Mouse (Mus musculus): ENCODE measurements around the gene Txndc12. TPM values are rescaled to one million over a fixed set of nuclear protein-coding genes. Genes with fewer than 3 reads are reported as not detected.

The Txndc12 gene
- polyA plus RNA-seq, 1 experiment from 2014 or later: 52.3 TPM

DNA sequence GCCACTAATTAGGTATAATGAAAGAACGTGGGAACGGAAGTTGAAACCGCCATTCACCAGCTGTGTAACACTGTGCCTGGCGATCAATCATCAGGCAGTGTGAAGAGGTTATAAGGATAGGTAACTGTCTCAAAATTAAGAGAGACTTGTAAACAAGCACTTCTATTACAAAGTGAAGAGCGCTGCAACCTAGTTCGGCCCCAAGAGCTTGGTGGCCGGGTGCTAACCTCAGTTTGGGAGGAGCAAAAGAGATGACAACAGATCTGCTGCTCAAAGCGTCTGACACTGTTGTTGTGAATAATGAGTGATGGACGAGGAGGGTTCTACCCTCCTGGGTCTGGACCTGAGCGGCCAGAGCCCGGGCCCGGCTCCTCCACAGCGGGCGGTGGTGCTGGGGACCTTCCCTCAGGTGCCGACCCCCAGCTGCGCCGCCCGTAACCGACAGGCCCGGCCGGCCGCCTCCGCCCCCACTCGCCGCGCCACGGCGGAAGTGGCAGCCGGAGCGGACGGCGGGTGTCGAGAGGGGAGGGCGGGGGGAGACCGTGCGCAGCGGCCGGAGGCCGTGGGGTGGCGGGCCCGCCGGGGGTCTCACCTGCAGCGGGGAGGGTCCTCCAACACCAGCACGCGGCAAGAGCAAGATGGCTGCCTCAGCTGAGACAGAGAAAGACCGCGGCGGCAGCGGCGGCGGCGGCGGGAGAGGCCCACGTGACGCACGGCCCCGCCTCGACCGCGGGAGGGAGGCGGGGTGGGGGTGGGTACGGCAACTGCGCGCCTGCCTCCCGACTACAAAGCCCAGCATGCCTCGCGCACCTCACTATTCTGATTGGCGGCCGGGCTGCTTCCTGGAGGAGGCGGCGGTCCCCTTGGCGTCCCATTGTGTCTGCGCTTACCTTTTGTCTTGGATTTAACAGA lies 1.2 kb upstream of the Txndc12 start, which contains the start of gene Btf3l4:
Gene Btf3l4 (minus strand): TSS at position 699 of the 912 bp plus-strand sequence.
- under 1% methylated on average over 46 of the region's 73 CpGs for WGBS

GRCm38 (mm10) chr4:108833828-108834114 lies 630 bp upstream of the Txndc12 start:
- Histone ChIP-seq H3K27ac (ENCODE audit: low read depth, low read length) (peak overlapping the region; percentile 91), H3K9me3 (ENCODE audit: control insufficient read depth) (no peaks in the 10 kb centered on the region), H3K36me3 (ENCODE audit: control insufficient read depth, insufficient read depth) (peaks cover 9% of the 10 kb centered on the region; the same call in 1 of the 2 replicates), H3K9ac (ENCODE audit: low read depth, low read length) (peak overlapping the region; percentile 96), H3K4me2 (replicated peaks; ENCODE audit: low read depth) (peak overlapping the region; percentile 73), H3K4me3 (ENCODE audit: low read depth, low read length) (peak overlapping the region; percentile 99), H3K27me3 (replicated peaks; ENCODE audit: control insufficient read depth, insufficient read depth, low read length) (no peaks in the 10 kb centered on the region), H3K4me1 (replicated peaks; ENCODE audit: control insufficient read depth, insufficient read depth, low read length) (no peaks in the 10 kb centered on the region)
- WGBS: 0% methylated on average over 6 of the region's 6 CpGs
- peak; percentile 73 for ATAC-seq
- TF ChIP-seq CTCF (IDR thresholded peaks at IDR 0.05; ENCODE audit: low read depth): no peak

More for the DNA sequence above, 1.2 kb upstream of the Txndc12 start, which contains the start of gene Btf3l4:
- peak within 1 kb of the TSS; percentile 99 for H3K4me3 ChIP-seq (ENCODE audit: low read depth, low read length)
- no peaks in the 10 kb centered on the region for H3K4me1 ChIP-seq (replicated peaks; ENCODE audit: control insufficient read depth, insufficient read depth, low read length)
- peak within 1 kb of the TSS; percentile 96 for H3K9ac ChIP-seq (ENCODE audit: low read depth, low read length)
- peak; percentile 94 for ATAC-seq
- H3K27me3 ChIP-seq (replicated peaks; ENCODE audit: control insufficient read depth, insufficient read depth, low read length): no peaks in the 10 kb centered on the region
- H3K4me2 ChIP-seq (replicated peaks; ENCODE audit: low read depth): peak within 1 kb of the TSS; percentile 73
- peaks cover 10% of the 10 kb centered on the region; the same call in 1 of the 2 replicates for H3K36me3 ChIP-seq (ENCODE audit: control insufficient read depth, insufficient read depth)
- TF ChIP-seq CTCF (IDR thresholded peaks at IDR 0.05; ENCODE audit: low read depth): no peak
- no peaks in the 10 kb centered on the region for H3K9me3 ChIP-seq (ENCODE audit: control insufficient read depth)
- peak within 1 kb of the TSS; percentile 92 for H3K27ac ChIP-seq (ENCODE audit: low read depth, low read length)

DNA sequence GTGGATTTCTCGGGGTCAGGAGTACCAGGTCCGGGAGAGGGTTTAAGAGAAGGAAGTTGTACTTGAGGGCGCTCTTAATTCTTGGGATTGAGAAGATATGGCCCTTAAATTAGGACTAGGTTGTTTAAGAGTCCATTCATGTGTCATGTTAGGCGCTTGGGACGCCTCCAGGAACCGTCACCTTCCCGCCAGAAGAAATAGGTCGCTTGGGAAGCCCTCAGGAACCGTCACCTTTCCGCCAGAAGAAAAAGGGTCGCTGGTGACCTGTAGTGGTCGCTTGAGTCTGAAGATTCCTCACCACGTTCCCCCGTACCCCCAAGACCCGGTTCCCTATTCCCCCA lies 540 bp downstream of the Txndc12 start:
- ATAC-seq: no peak
- H3K36me3 ChIP-seq (ENCODE audit: control insufficient read depth, insufficient read depth): peaks cover 5% of the 10 kb centered on the region; the same call in 1 of the 2 replicates
- H3K4me2 ChIP-seq (replicated peaks; ENCODE audit: low read depth): peak overlapping the region; percentile 73
- no peaks in the 10 kb centered on the region for H3K9me3 ChIP-seq (ENCODE audit: control insufficient read depth)
- peak overlapping the region; percentile 91 for H3K27ac ChIP-seq (ENCODE audit: low read depth, low read length)
- peak overlapping the region; percentile 96 for H3K9ac ChIP-seq (ENCODE audit: low read depth, low read length)
- H3K4me1 ChIP-seq (replicated peaks; ENCODE audit: control insufficient read depth, insufficient read depth, low read length): no peaks in the 10 kb centered on the region
- H3K27me3 ChIP-seq (replicated peaks; ENCODE audit: control insufficient read depth, insufficient read depth, low read length): no peaks in the 10 kb centered on the region
- TF ChIP-seq CTCF (IDR thresholded peaks at IDR 0.05; ENCODE audit: low read depth): no peak; the same call in 1 of the 2 replicates
- peak overlapping the region; percentile 99 for H3K4me3 ChIP-seq (ENCODE audit: low read depth, low read length)
- WGBS: under 1% methylated on average over 15 of the region's 15 CpGs

DNA sequence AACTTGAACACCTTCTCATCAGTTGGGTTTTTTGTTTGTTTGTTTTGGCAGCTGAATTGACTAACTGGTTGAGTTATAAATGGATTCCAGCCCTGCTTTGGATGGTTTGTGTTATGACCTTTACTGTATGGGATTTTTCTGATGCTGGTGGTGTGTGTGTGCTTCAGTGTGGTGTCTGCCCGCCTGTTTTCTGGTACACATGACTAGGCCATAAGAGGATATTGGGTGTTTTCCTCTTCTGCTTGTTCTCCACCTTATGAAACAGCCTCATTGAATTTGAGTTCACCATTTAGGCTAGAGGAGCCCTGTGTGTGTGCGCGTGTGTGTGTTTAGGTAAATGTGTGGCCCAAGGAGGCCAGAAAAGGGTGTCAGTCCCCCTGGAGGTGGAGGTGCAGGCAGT lies 1.1 kb downstream of the Txndc12 start:
- H3K9me3 ChIP-seq (ENCODE audit: control insufficient read depth): no peaks in the 10 kb centered on the region
- WGBS: 35% methylated on average over 3 of the region's 3 CpGs
- no peak for ATAC-seq
- no peaks in the 10 kb centered on the region for H3K36me3 ChIP-seq (ENCODE audit: control insufficient read depth, insufficient read depth)
- H3K4me1 ChIP-seq (replicated peaks; ENCODE audit: control insufficient read depth, insufficient read depth, low read length): no peaks in the 10 kb centered on the region
- peak overlapping the region; percentile 99 for H3K4me3 ChIP-seq (ENCODE audit: low read depth, low read length)
- H3K4me2 ChIP-seq (replicated peaks; ENCODE audit: low read depth): peak overlapping the region; percentile 73
- H3K9ac ChIP-seq (ENCODE audit: low read depth, low read length): peak overlapping the region; percentile 96; the same call in 1 of the 2 replicates
- H3K27ac ChIP-seq (ENCODE audit: low read depth, low read length): peak overlapping the region; percentile 91; the same call in 1 of the 2 replicates
- no peak for TF ChIP-seq CTCF (IDR thresholded peaks at IDR 0.05; ENCODE audit: low read depth)
- H3K27me3 ChIP-seq (replicated peaks; ENCODE audit: control insufficient read depth, insufficient read depth, low read length): no peaks in the 10 kb centered on the region

GRCm38 (mm10) chr4:108838031-108838430 lies 3.6 kb downstream of the Txndc12 start:
- Histone ChIP-seq H3K9ac (ENCODE audit: low read depth, low read length) (no peak overlapping the region), H3K4me2 (replicated peaks; ENCODE audit: low read depth) (no peak overlapping the region), H3K27me3 (replicated peaks; ENCODE audit: control insufficient read depth, insufficient read depth, low read length) (no peaks in the 10 kb centered on the region), H3K4me1 (replicated peaks; ENCODE audit: control insufficient read depth, insufficient read depth, low read length) (no peaks in the 10 kb centered on the region), H3K4me3 (ENCODE audit: low read depth, low read length) (no peak overlapping the region), H3K36me3 (ENCODE audit: control insufficient read depth, insufficient read depth) (no peaks in the 10 kb centered on the region), H3K9me3 (ENCODE audit: control insufficient read depth) (no peaks in the 10 kb centered on the region), H3K27ac (ENCODE audit: low read depth, low read length) (no peak overlapping the region)
- WGBS: 74% methylated on average over 4 of the region's 4 CpGs
- no peak for TF ChIP-seq CTCF (IDR thresholded peaks at IDR 0.05; ENCODE audit: low read depth)
- ATAC-seq: no peak

DNA sequence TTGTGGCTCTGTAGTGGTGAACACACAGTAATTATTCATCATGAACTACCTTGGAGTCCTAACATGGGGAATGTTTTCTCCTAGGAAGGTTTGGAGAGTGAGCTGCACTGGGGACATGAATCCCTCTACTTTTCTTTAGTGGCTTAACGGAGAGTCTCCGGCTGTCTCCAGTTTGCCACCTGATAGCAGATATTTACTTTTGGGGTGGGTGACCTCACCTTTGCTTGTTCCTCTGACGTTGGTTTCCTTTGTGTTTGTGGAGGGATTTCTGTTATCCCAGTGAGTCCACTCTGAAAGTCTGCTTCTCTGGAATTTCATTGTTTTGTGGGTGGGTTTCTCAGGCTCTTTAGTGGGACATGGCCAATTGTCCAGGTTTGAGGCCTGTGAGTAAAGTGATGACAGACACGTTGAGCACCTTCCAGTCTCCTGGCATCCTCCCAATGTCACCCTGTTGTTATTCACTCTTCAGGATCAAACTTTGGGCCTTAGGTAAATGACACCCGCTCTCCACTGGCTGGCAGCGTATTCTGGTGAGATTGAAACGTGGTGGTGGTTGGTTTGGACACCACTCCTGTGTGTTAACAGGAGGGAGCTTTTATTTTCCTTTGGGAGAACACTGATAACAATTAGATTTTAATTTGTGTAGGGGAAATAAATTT lies 7.6 kb downstream of the Txndc12 start:
- H3K9me3 ChIP-seq (ENCODE audit: control insufficient read depth): no peaks in the 10 kb centered on the region
- no peak overlapping the region for H3K9ac ChIP-seq (ENCODE audit: low read depth, low read length)
- no peak overlapping the region for H3K4me2 ChIP-seq (replicated peaks; ENCODE audit: low read depth)
- 49% methylated on average over 7 of the region's 7 CpGs for WGBS
- no peak for ATAC-seq
- no peaks in the 10 kb centered on the region for H3K36me3 ChIP-seq (ENCODE audit: control insufficient read depth, insufficient read depth)
- no peak for TF ChIP-seq CTCF (IDR thresholded peaks at IDR 0.05; ENCODE audit: low read depth)
- H3K4me3 ChIP-seq (ENCODE audit: low read depth, low read length): no peak overlapping the region
- no peaks in the 10 kb centered on the region for H3K4me1 ChIP-seq (replicated peaks; ENCODE audit: control insufficient read depth, insufficient read depth, low read length)
- no peaks in the 10 kb centered on the region for H3K27me3 ChIP-seq (replicated peaks; ENCODE audit: control insufficient read depth, insufficient read depth, low read length)
- H3K27ac ChIP-seq (ENCODE audit: low read depth, low read length): no peak overlapping the region
